Mouse (Mus musculus): Measurements from ENCODE around the gene Rab11a. TPM values are rescaled to one million over a fixed set of nuclear protein-coding genes. Genes with fewer than 3 reads are reported as not detected.
"Not testable (repeated sequence)": the region's sequence is repeated elsewhere in the genome, so short reads cannot be mapped to it uniquely, and the experiment has no call there.

Rab11a gene
- total RNA-seq, 2 experiments from 2014 or later: 91.4 to 118 TPM

- DNase-seq: no peak
Measured at GRCm38 (mm10) chr9:64747735-64748134, 10.2 kb upstream of the Rab11a start.

GRCm38 (mm10) chr9:64742453-64742852 is 4.9 kb upstream of the Rab11a start:
- no peak for DNase-seq

GRCm38 (mm10) chr9:64739001-64739400 is 1.4 kb upstream of the Rab11a start:
- DNase-seq: no peak

- peak; percentile 55 for DNase-seq
Measured at GRCm38 (mm10) chr9:64736639-64737405, 736 bp downstream of the Rab11a start.

- DNase-seq: peak; percentile 5
Measured at GRCm38 (mm10) chr9:64736076-64736638, 1.4 kb downstream of the Rab11a start.

- not testable (repeated sequence) for DNase-seq
Measured at GRCm38 (mm10) chr9:64734992-64735391, 2.6 kb downstream of the Rab11a start.

GRCm38 (mm10) chr9:64734166-64734565 is 3.4 kb downstream of the Rab11a start:
- DNase-seq: no peak

GRCm38 (mm10) chr9:64731029-64731560 is 6.5 kb downstream of the Rab11a start:
- no peak for DNase-seq

- no peak for DNase-seq
Measured at GRCm38 (mm10) chr9:64726454-64726853, 11.1 kb downstream of the Rab11a start.

GRCm38 (mm10) chr9:64719526-64720163 is 17.9 kb downstream of the Rab11a start:
- DNase-seq: no peak

- not testable (repeated sequence) for DNase-seq
Measured at GRCm38 (mm10) chr9:64710291-64710690, 27.3 kb downstream of the Rab11a start.

- DNase-seq: no peak
Measured at GRCm38 (mm10) chr9:64704073-64704840, 33.3 kb downstream of the Rab11a start.

GRCm38 (mm10) chr9:64703420-64703965 is 34.1 kb downstream of the Rab11a start:
- DNase-seq: no peak

- DNase-seq: peak; percentile 20
Measured at GRCm38 (mm10) chr9:64702937-64703336, 34.6 kb downstream of the Rab11a start.

- DNase-seq: no peak
Measured at GRCm38 (mm10) chr9:64702391-64702790, 35.2 kb downstream of the Rab11a start.

GRCm38 (mm10) chr9:64701651-64702050 is 35.9 kb downstream of the Rab11a start:
- DNase-seq: no peak

- DNase-seq: no peak
Measured at GRCm38 (mm10) chr9:64700451-64701311, 36.9 kb downstream of the Rab11a start.

- DNase-seq: no peak
Measured at GRCm38 (mm10) chr9:64698586-64698985, 39.0 kb downstream of the Rab11a start.

GRCm38 (mm10) chr9:64697677-64698076 is 39.9 kb downstream of the Rab11a start:
- DNase-seq: no peak

GRCm38 (mm10) chr9:64697006-64697405 is 40.6 kb downstream of the Rab11a start:
- no peak for DNase-seq

GRCm38 (mm10) chr9:64696404-64696803 is 41.2 kb downstream of the Rab11a start:
- DNase-seq: peak; percentile 18
